Mouse (Mus musculus) midbrain, embryonic 14.5 days (tissue): ENCODE results near the gene Olfr1122. TPM values are rescaled to one million over a fixed set of nuclear protein-coding genes. Genes with fewer than 3 reads are reported as not detected.
"Not testable (repeated sequence)": the region's sequence is repeated elsewhere in the genome, so short reads cannot be mapped to it uniquely, and the experiment has no call there.

Experiments
- ATAC-seq: fragments of 200-750 bp; cut with Nextera tagmentation; 2 replicates; pipeline ENCODE4 v1.8.0; 2017; ENCODE audit warnings: moderate number of reproducible peaks, moderate library complexity; ENCODE audit not compliant: low FRiP score, low TSS enrichment
- DNase-seq: peaks from one replicate; pipeline ENCODE4 v3.0.0-alpha.2; 2015
- H3K27ac ChIP-seq: fragments of 300-500 bp; sonication (generic); replicated peaks from 2 replicates; pipeline ENCODE4 v1.5.1; 2014; ENCODE audit warnings: mild to moderate bottlenecking, low read depth, low read length, moderate library complexity
- H3K27me3 ChIP-seq: fragments of 300-500 bp; sonication (generic); 2 replicates; pipeline ENCODE4 v1.6.1; 2014; ENCODE audit warnings: low read length, control low read depth, mixed read lengths; ENCODE audit not compliant: control insufficient read depth, insufficient read depth
- H3K36me3 ChIP-seq: fragments of 300-500 bp; sonication (generic); 2 replicates; pipeline ENCODE4 v1.6.1; 2014; ENCODE audit warnings: low read length, control low read depth; ENCODE audit not compliant: control insufficient read depth, insufficient read depth
- H3K4me1 ChIP-seq: fragments of 300-500 bp; sonication (generic); 2 replicates; pipeline ENCODE4 v1.6.1; 2014; ENCODE audit warnings: mild to moderate bottlenecking, antibody characterized with exemption, low read length, control low read depth; ENCODE audit not compliant: control insufficient read depth, insufficient read depth
- H3K4me2 ChIP-seq: fragments of 300-500 bp; sonication (generic); 2 replicates; pipeline ENCODE4 v1.6.1; 2014; ENCODE audit warnings: mild to moderate bottlenecking, low read length, moderate library complexity
- H3K4me3 ChIP-seq: fragments of 300-500 bp; sonication (generic); replicated peaks from 2 replicates; pipeline ENCODE4 v1.5.1; 2014; ENCODE audit warnings: low read depth, low read length
- H3K9ac ChIP-seq: fragments of 300-500 bp; sonication (generic); replicated peaks from 2 replicates; pipeline ENCODE4 v1.6.1; 2014; ENCODE audit warnings: mild to moderate bottlenecking, low read length, moderate library complexity
- H3K9me3 ChIP-seq: fragments of 300-500 bp; sonication (generic); 2 replicates; pipeline ENCODE4 v1.6.1; 2016; ENCODE audit warnings: low read length, control low read depth, mixed read lengths; ENCODE audit not compliant: control insufficient read depth
- WGBS: fragments of 180-500 bp; shearing (Covaris S2); extraction: QIAGEN DNeasy Blood & Tissue Kit; methylation state at CpG from one replicate; pipeline ENCODE4 v1.1.7; 2014; 5-methylcytosine and 5-hydroxymethylcytosine counted together
- polyA plus RNA-seq: library from polyadenylated mRNA; unstranded; fragments of >200 nt; fragmentation: Nextera tagmentation; extraction: Ambion mirVana; gene quantifications from 2 replicates; pipeline ENCODE4 v1.2.1, GENCODE M21; 2014

Olfr1122 gene
- not detected in 2 replicates for polyA plus RNA-seq

DNA sequence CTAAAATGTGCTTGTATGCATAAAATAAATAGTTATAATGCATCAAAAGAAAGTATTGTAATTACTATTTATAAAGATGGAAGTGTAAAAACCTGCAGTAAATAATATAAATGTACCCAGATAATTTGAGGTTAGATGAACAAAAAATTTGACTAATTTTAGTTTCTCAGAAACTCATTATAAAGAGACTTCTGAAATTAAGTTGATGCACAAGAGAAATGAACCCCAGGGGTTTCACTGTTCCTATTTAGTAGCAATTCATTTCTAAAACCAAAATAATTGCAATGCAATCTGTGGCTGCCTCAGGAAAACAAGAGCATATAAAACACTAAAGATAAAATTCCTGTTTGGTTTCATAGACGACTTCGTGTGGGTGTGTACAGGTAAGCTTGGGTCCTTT, at the start of gene Olfr1122:
TSS of gene Olfr1122 (plus strand) at position 301 of the 400 bp plus-strand sequence.
- H3K27me3 ChIP-seq, result no peaks in the 10 kb centered on the region
- H3K4me1 ChIP-seq, result no peaks in the 10 kb centered on the region
- 88% methylated on average over 2 of the region's 2 CpGs for whole genome bisulfite sequencing
- H3K4me2 ChIP-seq, result no peak within 1 kb of the TSS
- no peak within 1 kb of the TSS for H3K27ac ChIP-seq
- ATAC-seq, result no peak
- no peak for DNase-seq
- H3K9ac ChIP-seq, result no peak within 1 kb of the TSS
- H3K4me3 ChIP-seq, result no peak within 1 kb of the TSS
- H3K9me3 ChIP-seq, result no peaks in the 10 kb centered on the region
- H3K36me3 ChIP-seq, result no peaks in the 10 kb centered on the region

DNA sequence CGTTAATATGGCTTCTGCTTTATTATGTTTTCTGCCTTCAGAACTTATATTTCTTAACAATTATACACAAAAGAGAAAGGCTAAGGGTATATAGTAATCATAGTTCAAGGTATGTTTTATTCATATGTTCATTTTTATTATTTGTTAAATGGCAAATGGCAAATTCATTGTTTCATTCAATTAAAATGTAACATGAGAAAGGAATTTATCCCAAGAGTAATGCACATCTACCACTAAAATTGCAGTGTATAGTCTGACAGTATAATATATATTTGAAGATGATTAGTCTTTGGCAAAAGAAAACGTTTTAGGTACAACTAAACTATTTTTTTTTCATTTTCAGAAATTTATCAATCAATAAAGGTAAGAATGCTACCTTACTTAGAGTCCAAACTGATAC, 31.1 kb upstream of the Olfr1122 start, which contains the start of gene Olfr1120:
TSS of gene Olfr1120 (plus strand) at position 301 of the 400 bp plus-strand sequence.
- Histone ChIP-seq H3K36me3 (no peaks in the 10 kb centered on the region), H3K9ac (no peak within 1 kb of the TSS), H3K4me2 (no peak within 1 kb of the TSS), H3K9me3 (no peaks in the 10 kb centered on the region), H3K4me1 (no peaks in the 10 kb centered on the region), H3K27ac (no peak within 1 kb of the TSS), H3K27me3 (no peaks in the 10 kb centered on the region), H3K4me3 (no peak within 1 kb of the TSS)
- DNase-seq (no peak), ATAC-seq (no peak)
- WGBS, result 56% methylated on average over 2 of the region's 2 CpGs

DNA sequence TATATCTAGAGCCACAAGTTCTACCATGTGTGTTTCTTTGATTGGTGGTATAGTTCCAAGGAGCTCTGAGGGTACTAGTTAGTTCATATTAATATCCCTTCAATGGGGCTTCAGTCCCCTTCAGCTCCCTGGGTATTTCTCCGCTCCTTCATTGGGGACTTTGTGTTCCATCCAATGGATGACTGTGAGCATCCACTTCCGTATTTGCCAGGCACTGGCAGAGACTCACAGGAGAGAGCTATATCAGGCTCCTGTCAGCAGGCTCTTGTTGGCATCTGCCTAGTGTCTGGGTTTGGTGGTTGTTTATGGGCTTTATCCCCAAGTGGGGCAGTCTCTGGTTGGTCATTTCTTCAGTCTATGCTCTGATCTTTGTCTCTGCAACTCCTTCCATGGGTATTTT, 25.5 kb upstream of the Olfr1122 start:
- not testable (repeated sequence) for H3K9ac ChIP-seq, H3K4me3 ChIP-seq, H3K4me1 ChIP-seq, H3K9me3 ChIP-seq, H3K27ac ChIP-seq, H3K4me2 ChIP-seq, DNase-seq, ATAC-seq, H3K36me3 ChIP-seq, H3K27me3 ChIP-seq
- 96% methylated on average over 2 of the region's 2 CpGs for WGBS

DNA sequence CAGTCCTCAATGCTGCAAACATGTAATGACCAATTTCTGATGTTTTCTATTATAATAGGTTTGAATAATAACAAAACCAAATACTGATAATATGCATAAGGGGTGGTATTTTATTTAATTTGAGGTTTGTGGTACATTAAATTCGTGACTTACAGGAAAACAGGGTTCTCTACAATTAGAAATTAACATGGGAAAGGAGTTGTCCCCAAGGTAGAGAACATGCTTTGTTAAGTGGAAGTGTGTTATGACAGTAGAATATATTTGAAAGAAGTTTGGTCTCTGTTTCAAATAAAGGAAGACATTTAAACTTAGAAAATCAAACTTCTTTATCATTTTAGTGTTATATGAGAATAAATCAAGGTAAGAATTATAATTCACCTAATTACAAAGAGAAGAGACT, 16.1 kb upstream of the Olfr1122 start, which contains the start of gene Olfr1121:
TSS of gene Olfr1121 (plus strand) at position 301 of the 400 bp plus-strand sequence.
- Histone ChIP-seq H3K4me2 (no peak within 1 kb of the TSS), H3K9ac (no peak within 1 kb of the TSS), H3K27me3 (no peaks in the 10 kb centered on the region), H3K9me3 (no peaks in the 10 kb centered on the region), H3K4me1 (no peaks in the 10 kb centered on the region), H3K4me3 (no peak within 1 kb of the TSS), H3K27ac (no peak within 1 kb of the TSS), H3K36me3 (no peaks in the 10 kb centered on the region)
- WGBS, result 31% methylated on average over 1 of the region's 1 CpGs
- DNase-seq (no peak), ATAC-seq (no peak)

DNA sequence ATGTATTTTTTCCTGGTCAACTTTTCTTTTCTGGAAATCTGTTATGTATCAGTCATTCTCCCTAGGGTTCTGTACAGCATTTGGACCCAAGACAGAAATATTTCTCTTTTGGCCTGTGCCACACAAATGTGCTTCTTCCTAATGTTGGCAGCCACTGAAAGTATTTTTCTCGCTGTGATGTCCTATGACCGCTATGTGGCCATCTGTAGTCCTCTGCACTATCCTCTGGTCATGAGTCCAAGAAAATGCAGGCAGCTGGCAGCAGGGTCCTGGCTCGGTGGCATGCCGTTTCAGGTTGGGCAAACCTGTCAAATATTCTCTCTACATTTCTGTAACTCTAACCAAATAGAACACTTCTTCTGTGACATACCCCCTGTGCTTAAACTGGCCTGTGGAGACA, 13.9 kb upstream of the Olfr1122 start:
- no peaks in the 10 kb centered on the region for H3K9me3 ChIP-seq
- ATAC-seq, result no peak
- 91% methylated on average over 4 of the region's 4 CpGs for WGBS
- no peaks in the 10 kb centered on the region for H3K36me3 ChIP-seq
- no peak overlapping the region for H3K27ac ChIP-seq
- H3K4me1 ChIP-seq, result no peaks in the 10 kb centered on the region
- no peak overlapping the region for H3K4me3 ChIP-seq
- no peak overlapping the region for H3K4me2 ChIP-seq
- H3K9ac ChIP-seq, result no peak overlapping the region
- no peaks in the 10 kb centered on the region for H3K27me3 ChIP-seq
- no peak for DNase-seq

DNA sequence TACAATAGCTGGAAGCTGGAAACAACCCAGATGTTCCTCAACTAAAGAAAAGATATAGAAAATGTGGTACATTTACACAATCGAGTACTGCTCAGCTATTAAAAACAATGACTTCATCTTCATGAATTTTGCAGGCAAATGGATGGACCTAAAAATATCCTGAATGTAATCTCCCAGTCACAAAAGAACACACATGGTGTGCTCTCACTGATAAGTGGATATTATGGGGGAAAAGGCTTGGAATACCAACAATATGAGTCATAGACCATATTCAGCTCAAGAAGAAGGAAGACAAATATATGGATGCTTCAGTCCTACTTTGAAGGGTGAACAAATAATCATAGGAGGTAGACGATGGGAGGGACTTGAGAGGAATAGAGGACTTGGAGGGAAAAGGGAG, 1.7 kb upstream of the Olfr1122 start:
- no peak overlapping the region for H3K4me3 ChIP-seq
- no peak overlapping the region for H3K9ac ChIP-seq
- no peaks in the 10 kb centered on the region for H3K9me3 ChIP-seq
- H3K27ac ChIP-seq, result no peak overlapping the region
- WGBS, result 89% methylated on average over 2 of the region's 2 CpGs
- ATAC-seq (no peak), DNase-seq (no peak)
- no peaks in the 10 kb centered on the region for H3K4me1 ChIP-seq
- H3K36me3 ChIP-seq, result no peaks in the 10 kb centered on the region
- no peaks in the 10 kb centered on the region for H3K27me3 ChIP-seq
- H3K4me2 ChIP-seq, result no peak overlapping the region

DNA sequence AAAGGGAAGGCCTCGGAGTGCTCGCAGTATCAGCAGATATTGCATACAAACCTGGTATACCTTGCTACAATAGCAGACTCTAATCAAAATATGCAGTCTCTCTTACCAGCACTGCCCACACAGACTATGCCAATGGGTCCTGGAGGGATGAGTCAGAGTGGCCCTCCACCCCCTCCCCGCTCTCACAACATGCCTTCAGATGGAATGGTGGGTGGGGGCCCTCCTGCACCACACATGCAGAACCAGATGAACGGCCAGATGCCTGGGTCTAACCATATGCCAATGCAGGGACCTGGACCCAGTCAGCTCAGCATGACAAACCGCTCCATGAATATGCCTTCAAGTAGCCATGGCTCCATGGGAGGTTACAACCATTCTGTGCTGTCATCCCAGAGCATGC, 8.0 kb downstream of the Olfr1122 start:
- H3K4me2 ChIP-seq, DNase-seq, H3K4me3 ChIP-seq, H3K27ac ChIP-seq, H3K27me3 ChIP-seq, H3K9ac ChIP-seq, H3K9me3 ChIP-seq, H3K36me3 ChIP-seq, H3K4me1 ChIP-seq: not testable (repeated sequence)
- 93% methylated on average over 5 of the region's 5 CpGs for WGBS
- ATAC-seq, result peak; percentile 70; the same call in 1 of the 2 replicates

DNA sequence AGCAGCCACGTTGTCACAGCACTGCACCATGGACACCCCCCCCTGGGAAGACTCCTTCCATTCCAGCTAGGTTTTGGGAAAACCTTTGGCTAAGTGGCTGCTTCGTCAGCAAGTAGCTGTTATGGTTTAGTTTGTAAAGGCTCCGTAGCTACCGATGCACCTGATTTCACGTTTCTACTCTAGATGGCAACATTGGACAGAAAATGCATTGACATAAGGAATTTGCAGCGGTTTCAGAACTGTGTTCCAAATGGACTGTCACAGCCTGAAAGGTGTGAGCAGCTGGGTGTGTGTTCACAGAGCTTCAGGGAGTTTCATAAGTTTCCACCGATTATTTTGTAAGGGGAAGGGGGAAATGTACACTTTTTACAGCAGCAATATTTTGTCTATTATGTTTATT, 9.0 kb downstream of the Olfr1122 start:
- not testable (repeated sequence) for H3K27ac ChIP-seq, H3K27me3 ChIP-seq, H3K9me3 ChIP-seq, H3K9ac ChIP-seq, H3K4me3 ChIP-seq, H3K4me1 ChIP-seq, H3K36me3 ChIP-seq, H3K4me2 ChIP-seq
- 0 out of 2 replicates have a peak, but pooled peaks have one; percentile 5 for ATAC-seq
- peak; percentile 16 for DNase-seq
- WGBS, result 87% methylated on average over 7 of the region's 7 CpGs

DNA sequence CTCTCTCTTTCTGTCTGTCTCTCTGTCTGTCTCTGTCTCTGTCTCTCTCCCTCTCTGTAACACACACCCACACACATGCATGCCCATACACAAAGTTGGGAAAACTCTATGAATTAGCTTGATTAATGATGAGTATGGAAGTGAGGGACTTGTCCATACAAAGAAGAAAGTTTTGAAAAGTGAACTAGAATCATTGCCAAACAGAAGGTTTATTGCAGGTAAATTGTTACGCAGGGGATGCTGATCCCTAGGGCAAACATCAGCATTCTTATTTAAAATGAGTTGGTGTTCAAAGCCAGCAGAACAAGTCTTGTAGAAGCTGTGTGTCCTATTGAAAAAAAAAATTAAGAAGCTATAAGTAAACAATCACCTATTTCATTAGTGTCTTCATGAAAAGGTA, 30.7 kb downstream of the Olfr1122 start, which contains the start of gene Olfr1123:
TSS of gene Olfr1123 (plus strand) at position 301 of the 400 bp plus-strand sequence.
- WGBS, result 87% methylated on average over 1 of the region's 1 CpGs
- Histone ChIP-seq H3K9me3 (no peaks in the 10 kb centered on the region), H3K4me1 (no peaks in the 10 kb centered on the region)

More for the DNA sequence above, 30.7 kb downstream of the Olfr1122 start, which contains the start of gene Olfr1123:
- H3K9ac ChIP-seq, result no peak within 1 kb of the TSS
- no peak within 1 kb of the TSS for H3K4me2 ChIP-seq
- H3K4me3 ChIP-seq, result no peak within 1 kb of the TSS
- no peak for ATAC-seq
- no peak within 1 kb of the TSS for H3K27ac ChIP-seq
- no peaks in the 10 kb centered on the region for H3K36me3 ChIP-seq
- no peaks in the 10 kb centered on the region for H3K27me3 ChIP-seq
- no peak for DNase-seq
